Mouse (Mus musculus) liver, adult 10 weeks (tissue): ENCODE data around the gene Phldb3. TPM values are rescaled to one million over a fixed set of nuclear protein-coding genes. Genes with fewer than 3 reads are reported as not detected.

Source experiments
- polyA plus RNA-seq: library from polyadenylated mRNA; stranded (reverse); fragments of 350-450 nt; fragmentation: Illumina TruSeq; extraction: RNeasy Lipid Tissue Mini Kit (QIAGEN cat#74804); gene quantifications from one replicate; pipeline ENCODE4 v1.2.3, GENCODE M21; 2014; ENCODE audit warnings: low read depth, low replicate concordance

The Phldb3 gene
- 0.29 TPM for polyA plus RNA-seq

DNA sequence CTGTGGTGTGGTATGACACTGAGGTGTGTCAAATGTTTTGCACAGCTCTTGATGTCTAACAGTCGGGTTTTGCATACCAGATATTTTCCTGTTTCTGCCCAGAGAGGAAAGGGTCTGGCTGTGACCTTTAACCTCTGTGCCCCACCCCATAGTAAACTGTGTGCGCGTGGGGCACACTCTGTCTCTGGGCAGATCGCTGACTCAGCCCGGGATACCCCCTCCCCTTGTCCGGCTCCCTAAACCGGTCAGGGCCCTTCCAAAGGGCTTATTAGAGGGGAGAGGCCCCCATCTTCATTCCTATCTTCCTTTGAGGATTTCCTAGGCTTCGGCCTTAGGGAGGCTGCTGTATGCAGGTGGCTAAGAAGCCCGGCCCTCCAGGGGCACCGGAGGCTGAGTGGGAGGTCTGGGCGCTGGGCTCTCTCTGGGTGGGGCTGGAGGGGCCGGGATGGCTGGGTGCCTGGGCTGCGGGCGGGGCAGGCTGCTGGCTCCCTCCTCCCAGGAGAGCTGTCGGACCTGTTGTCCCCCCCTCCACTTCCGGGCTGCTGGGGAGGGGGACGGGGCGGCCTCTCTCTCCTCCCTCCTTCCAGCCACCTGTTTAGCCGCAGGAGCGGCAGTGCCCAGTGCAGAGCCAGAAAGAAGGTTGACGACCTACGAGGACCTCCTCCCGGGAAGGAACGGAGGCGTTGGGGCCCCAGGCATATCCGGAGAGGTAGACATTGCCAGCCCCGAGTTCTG is at the start of gene Phldb3:
TSS of gene Phldb3 (plus strand) at position 620 of the 735 bp plus-strand sequence.

DNA sequence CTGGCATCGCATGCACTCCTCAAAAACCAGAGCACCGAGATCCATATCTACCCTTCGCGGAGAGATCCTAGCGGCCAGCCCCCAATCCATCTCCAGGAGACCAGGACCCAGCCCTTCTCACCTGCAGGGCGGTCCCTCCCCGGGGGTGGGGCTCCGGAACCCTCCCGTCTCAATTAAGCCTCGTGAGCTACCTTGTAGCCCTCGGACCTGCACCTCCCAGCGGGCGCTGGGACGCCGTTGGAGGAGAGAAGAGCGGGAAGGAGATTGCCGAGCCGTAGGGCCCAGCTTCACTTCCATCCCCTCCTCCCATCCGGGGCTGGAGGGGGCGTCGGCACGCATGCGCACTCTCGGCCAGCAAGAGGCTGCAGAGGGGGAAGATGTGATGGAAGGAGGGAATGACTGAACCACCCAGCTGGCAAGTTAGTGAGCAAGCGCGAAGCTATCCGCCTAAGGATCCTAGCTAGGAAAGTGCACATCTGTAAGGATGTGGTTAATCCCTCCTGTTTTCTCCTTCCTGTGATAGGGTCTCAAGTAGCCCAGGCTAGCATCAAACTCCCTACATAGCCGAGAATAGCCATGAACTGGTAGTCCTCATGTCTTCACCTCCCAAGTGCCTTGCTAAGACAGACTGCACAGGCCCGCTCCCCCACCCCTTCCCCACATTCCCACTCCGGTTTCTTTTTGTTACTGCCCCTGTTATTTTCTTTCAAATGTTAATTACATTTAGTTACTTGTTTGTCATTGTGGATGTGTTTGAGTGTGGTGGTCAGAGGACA is 23.0 kb upstream of the Phldb3 start, which contains the start of the genes Ethe1 and Zfp575:
TSS of gene Ethe1 (plus strand) at position 214 of the 776 bp plus-strand sequence.
TSS of gene Zfp575 (minus strand) at position 312 of the 776 bp plus-strand sequence.

GRCm38 (mm10) chr7:24636264-24636663 is 25.7 kb downstream of the Phldb3 start, which contains the start of gene Lypd3:
Gene Lypd3 (plus strand): TSS chr7:24636550.

GRCm38 (mm10) chr7:24676575-24676974 is 66.0 kb downstream of the Phldb3 start, which contains the start of gene Tex101:
Gene Tex101 (minus strand): TSS chr7:24676675.

Other genes with a start within 250 kb of the Phldb3 start
- gene Kcnn4, start 240.5 kb upstream of the Phldb3 start, polyA plus RNA-seq = not detected
- 0.21 TPM for gene Smg9, start 211.1 kb upstream of the Phldb3 start, polyA plus RNA-seq
- gene Irgc1, start 158.5 kb upstream of the Phldb3 start, polyA plus RNA-seq = not detected
- gene Plaur, start 148.3 kb upstream of the Phldb3 start, polyA plus RNA-seq = not detected
- 0.34 TPM for gene Cadm4, start 128.7 kb upstream of the Phldb3 start, polyA plus RNA-seq
- gene Zfp428, start 103.8 kb upstream of the Phldb3 start, polyA plus RNA-seq = not detected
- not detected for gene AC161166.1, start 98.3 kb upstream of the Phldb3 start, polyA plus RNA-seq
- 3.8 TPM for gene Irgq, start 80.1 kb upstream of the Phldb3 start, polyA plus RNA-seq
- not detected for gene Pinlyp, start 64.6 kb upstream of the Phldb3 start, polyA plus RNA-seq
- gene Xrcc1, start 64.5 kb upstream of the Phldb3 start, polyA plus RNA-seq = 0.74 TPM
- gene Ethe1, start 23.2 kb upstream of the Phldb3 start, polyA plus RNA-seq = 11.2 TPM
- gene Zfp575, start 23.1 kb upstream of the Phldb3 start, polyA plus RNA-seq = not detected
- gene Lypd3, start 25.8 kb downstream of the Phldb3 start, polyA plus RNA-seq = not detected
- gene Tex101, start 65.9 kb downstream of the Phldb3 start, polyA plus RNA-seq = not detected
- gene BC049730, start 98.5 kb downstream of the Phldb3 start, polyA plus RNA-seq = not detected
- not detected for gene Gm4763, start 116.1 kb downstream of the Phldb3 start, polyA plus RNA-seq
- gene Cd177, start 149.5 kb downstream of the Phldb3 start, polyA plus RNA-seq = not detected
- gene Ceacam10, start 166.4 kb downstream of the Phldb3 start, polyA plus RNA-seq = not detected